Mouse (Mus musculus) gastrocnemius, adult 2 months (tissue): ENCODE measurements around the gene Spata17. TPM values are rescaled to one million over a fixed set of nuclear protein-coding genes. Genes with fewer than 3 reads are reported as not detected.

Experiments used
- DNase-seq: peaks from one replicate; pipeline ENCODE4 v3.0.0; 2022
- H3K27ac ChIP-seq: fragments of 200-600 bp; 2 replicates; pipeline ENCODE4 v1.8.1; 2022; ENCODE audit warnings: mild to moderate bottlenecking
- H3K4me3 ChIP-seq: fragments of 200-600 bp; 2 replicates; pipeline ENCODE4 v1.8.1; 2022; ENCODE audit warnings: mild to moderate bottlenecking, moderate library complexity
- CTCF ChIP-seq: fragments of 200-600 bp; IDR thresholded peaks from 2 replicates; pipeline ENCODE4 v1.8.1; 2022; ENCODE audit warnings: antibody characterized with exemption, mild to moderate bottlenecking, moderate library complexity
- intact Hi-C: fragments of 180-260 bp; cut with DNase I; formaldehyde crosslinking; loops from one replicate; pipeline ENCODE4 v1.15.1; 2025
- total RNA-seq, 2 experiments: library from RNA; stranded (reverse); gene quantifications; 2 replicates each; pipeline ENCODE4 v1.2.3; 2021

Gene Spata17
- total RNA-seq, 2 experiments from 2014 or later: not detected

- no peak for TF ChIP-seq CTCF
- intact Hi-C loops: no loop called here
- DNase-seq: no peak
- Histone ChIP-seq H3K4me3 (no peak overlapping the region), H3K27ac (no peak overlapping the region)
These were observed 166.5 kb downstream of the Spata17 start for GRCm38 (mm10) chr1:187048681-187049288.

DNA sequence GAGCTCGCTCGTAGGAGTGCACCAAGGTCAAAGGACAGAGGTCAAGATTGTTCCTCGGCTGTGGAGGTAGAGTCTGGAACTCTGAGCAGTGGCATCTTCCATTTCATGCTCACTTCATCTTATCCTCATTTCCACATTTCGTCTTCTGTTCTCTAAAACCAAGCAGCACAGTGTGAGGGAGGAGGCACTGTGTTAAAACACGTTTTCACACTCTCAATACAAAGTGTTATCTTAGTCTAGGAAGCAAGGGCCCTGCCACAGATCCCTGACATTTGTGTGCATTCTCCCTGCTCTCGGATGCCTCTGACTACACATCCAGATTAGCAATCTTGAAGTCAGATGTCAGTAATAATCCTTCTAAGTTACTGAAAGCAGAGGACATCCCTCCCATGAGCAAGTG, 170.5 kb downstream of the Spata17 start:
- no peak for TF ChIP-seq CTCF
- DNase-seq: no peak
- Histone ChIP-seq H3K4me3 (no peak overlapping the region), H3K27ac (no peak overlapping the region)
- intact Hi-C loops: no loop called here

- Histone ChIP-seq H3K27ac (no peak overlapping the region), H3K4me3 (no peak overlapping the region)
- intact Hi-C loops: no loop called here
- no peak for DNase-seq
- no peak for TF ChIP-seq CTCF
These were observed 175.5 kb downstream of the Spata17 start for GRCm38 (mm10) chr1:187039801-187040200.

DNA sequence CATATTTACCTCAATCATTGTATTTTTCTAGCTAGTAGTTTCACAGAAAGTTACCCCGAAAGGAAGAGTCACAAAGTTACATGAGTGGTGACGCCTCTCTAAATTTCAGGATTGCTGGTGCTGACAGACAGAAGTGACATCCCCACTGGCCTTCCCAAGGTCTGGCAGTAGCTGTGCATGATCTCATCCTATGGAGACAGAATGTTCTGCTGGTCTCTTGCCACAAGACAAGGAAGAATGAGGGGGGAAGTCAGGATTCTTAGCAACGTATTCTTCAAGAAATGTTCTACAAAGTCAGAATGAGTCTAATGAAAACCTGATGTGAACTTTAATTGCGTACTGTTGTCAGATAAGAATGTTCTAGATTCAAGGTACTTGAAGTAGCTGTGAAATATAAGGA, 179.5 kb downstream of the Spata17 start:
- DNase-seq: no peak
- Histone ChIP-seq H3K27ac (no peak overlapping the region), H3K4me3 (no peak overlapping the region)
- no peak for TF ChIP-seq CTCF
- intact Hi-C loops: no loop called here

- peak; percentile 75 for TF ChIP-seq CTCF
- Histone ChIP-seq H3K27ac (no peak overlapping the region), H3K4me3 (no peak overlapping the region)
- DNase-seq: peak; percentile 21
- intact Hi-C loops: no loop called here
These were observed 183.5 kb downstream of the Spata17 start for GRCm38 (mm10) chr1:187031796-187032195.

GRCm38 (mm10) chr1:187028841-187029240, 186.4 kb downstream of the Spata17 start:
- intact Hi-C loops: no loop called here
- no peak overlapping the region for H3K27ac ChIP-seq

DNA sequence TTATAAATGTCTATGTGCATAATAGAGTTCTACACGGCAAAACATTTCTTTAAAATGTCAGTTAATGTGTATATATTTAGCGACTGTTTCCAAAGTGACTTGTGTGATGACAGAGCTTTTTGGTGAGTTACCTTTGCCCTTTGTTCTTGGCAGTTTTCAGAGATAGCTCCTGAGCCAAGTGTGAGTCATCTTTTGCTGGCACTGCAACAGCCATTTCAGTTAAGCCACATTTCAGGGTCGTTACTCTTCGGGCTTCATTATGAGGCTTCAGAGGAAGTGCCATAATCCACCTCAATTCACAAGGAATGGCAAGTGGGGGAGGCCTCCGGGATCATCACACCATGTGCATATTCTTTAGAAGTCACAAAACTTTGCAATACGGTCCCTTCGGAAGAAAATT, 195.3 kb downstream of the Spata17 start:
- no peak overlapping the region for H3K4me3 ChIP-seq
- no peak for DNase-seq
- no peak for TF ChIP-seq CTCF
- no peak overlapping the region for H3K27ac ChIP-seq
- intact Hi-C loops: no loop called here

More at GRCm38 (mm10) chr1:187028841-187029240, 186.4 kb downstream of the Spata17 start:
- no peak overlapping the region for H3K4me3 ChIP-seq
- DNase-seq: no peak
- TF ChIP-seq CTCF: no peak

GRCm38 (mm10) chr1:187016116-187016515, 199.1 kb downstream of the Spata17 start:
- DNase-seq: no peak
- Histone ChIP-seq H3K27ac (no peak overlapping the region), H3K4me3 (no peak overlapping the region)
- intact Hi-C loops: no loop called here
- no peak for TF ChIP-seq CTCF

GRCm38 (mm10) chr1:187015673-187016072, 199.6 kb downstream of the Spata17 start:
- H3K4me3 ChIP-seq: no peak overlapping the region
- H3K27ac ChIP-seq: no peak overlapping the region
- intact Hi-C loops: no loop called here
- no peak for DNase-seq
- no peak for TF ChIP-seq CTCF

DNA sequence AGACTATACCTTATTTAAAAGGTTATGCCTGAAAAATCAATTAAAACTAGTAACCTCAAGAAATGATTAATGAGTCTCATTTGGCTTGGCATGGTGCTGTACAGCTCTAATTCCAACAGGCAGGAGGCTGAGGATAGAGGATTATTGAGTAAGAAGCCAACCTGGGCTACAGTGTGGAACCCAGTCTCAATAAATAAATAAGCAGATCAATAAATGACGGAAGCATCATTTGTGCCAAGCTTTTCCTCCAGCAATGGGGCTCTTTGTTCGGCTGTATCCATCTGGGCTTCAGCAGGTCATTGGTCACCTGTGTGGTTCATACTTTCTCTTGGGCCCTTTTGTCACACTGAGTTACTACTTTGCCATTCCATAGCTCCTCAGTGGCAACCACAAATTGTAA, 201.1 kb downstream of the Spata17 start:
- Histone ChIP-seq H3K4me3 (no peak overlapping the region), H3K27ac (no peak overlapping the region)
- TF ChIP-seq CTCF: no peak
- intact Hi-C loops: no loop called here
- DNase-seq: no peak

DNA sequence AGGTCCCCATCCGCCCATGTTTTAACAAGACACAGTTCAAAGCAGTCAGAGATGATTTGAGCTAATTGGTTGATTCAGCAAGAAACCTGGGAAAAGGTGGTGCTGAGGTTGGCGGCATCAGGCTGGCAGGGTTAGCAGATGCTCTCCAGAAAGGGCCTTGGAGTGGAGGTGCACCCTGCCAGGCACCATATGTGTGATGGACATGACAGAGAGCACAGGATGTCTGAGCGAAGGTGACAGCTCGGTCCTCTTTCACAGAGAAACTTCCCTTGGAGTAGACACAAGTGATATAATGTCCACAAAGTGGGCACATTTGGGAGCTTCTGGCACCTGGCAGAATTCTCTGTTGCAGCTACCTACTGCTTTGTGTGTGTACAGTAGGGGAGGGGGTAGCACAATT, 203.7 kb downstream of the Spata17 start:
- TF ChIP-seq CTCF: no peak
- no peak for DNase-seq
- Histone ChIP-seq H3K27ac (no peak overlapping the region), H3K4me3 (no peak overlapping the region)
- intact Hi-C loops: no loop called here

- Histone ChIP-seq H3K4me3 (no peak overlapping the region), H3K27ac (no peak overlapping the region)
- DNase-seq: no peak
- intact Hi-C loops: no loop called here
- TF ChIP-seq CTCF: no peak
These were observed 205.2 kb downstream of the Spata17 start for GRCm38 (mm10) chr1:187010071-187010470.

- intact Hi-C loops: no loop called here
- no peak for TF ChIP-seq CTCF
- no peak overlapping the region for H3K4me3 ChIP-seq
- no peak for DNase-seq
- H3K27ac ChIP-seq: no peak overlapping the region
These were observed 207.0 kb downstream of the Spata17 start for GRCm38 (mm10) chr1:187008236-187008635.

DNA sequence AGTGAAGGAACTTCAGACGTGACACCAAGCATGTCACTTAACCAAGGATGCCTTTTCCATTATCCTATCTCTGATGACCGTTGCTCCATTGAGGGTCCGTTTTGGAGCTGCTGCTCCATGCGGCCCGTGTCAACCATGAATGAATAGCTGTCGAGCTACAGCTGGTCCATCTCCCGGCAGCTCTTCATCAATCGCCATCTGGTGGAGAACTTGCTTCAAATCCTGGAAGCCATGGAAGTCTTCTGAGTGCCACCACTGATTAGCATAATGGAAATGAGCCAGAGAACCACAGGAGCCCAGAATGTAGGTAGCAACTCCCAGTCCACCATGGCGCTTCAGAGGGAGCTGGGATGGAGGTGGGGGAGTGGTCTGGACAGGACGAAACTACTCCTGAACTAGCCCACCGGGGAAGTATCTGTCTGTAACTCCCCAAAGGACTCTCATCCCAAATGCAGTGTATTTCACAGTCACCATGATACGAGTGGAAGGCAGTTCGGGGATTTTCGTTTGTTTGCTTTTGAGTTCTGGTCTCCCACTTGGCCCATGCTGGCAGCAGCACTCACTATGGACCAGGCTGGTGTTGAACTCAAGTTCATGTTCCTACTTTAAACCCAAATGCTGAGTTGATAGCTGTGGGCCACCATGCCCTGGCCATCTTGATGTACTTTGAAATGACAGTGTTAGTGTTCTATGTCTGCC, 208.9 kb downstream of the Spata17 start:
- Histone ChIP-seq H3K27ac (no peak overlapping the region), H3K4me3 (no peak overlapping the region)
- DNase-seq: no peak
- TF ChIP-seq CTCF: no peak
- intact Hi-C loops: no loop called here
